Mouse (Mus musculus): ENCODE results near the gene Sirt2. TPM values are rescaled to one million over a fixed set of nuclear protein-coding genes. Genes with fewer than 3 reads are reported as not detected.

Sirt2 gene
- total and polyA plus RNA-seq, 3 experiments = 35.7 to 72.4 TPM; not detected in 1

- Histone ChIP-seq H3K36me3 (ENCODE audit: control insufficient read depth in 1 of 2, insufficient read depth in 2 of 2, low read length in 2 of 2) (peaks cover 1 to 11% of the 10 kb centered on the region in 2 experiments; a peak in 3 of 4 replicates), H3K27me3 (ENCODE audit: control insufficient read depth in 1 of 2, insufficient read depth in 2 of 2, low read length in 2 of 2) (no peaks in the 10 kb centered on the region), H3K9ac (ENCODE audit: control insufficient read depth, low read depth, low read length, poor library complexity, severe bottlenecking) (no peak overlapping the region), H3K79me2 (ENCODE audit: control insufficient read depth, insufficient read depth, low read length, poor library complexity) (peaks cover 4% of the 10 kb centered on the region), H3K9me3 (replicated peaks; ENCODE audit: insufficient read depth, low read length) (no peaks in the 10 kb centered on the region), H3K4me3 (ENCODE audit: control insufficient read depth in 1 of 2, insufficient read depth in 1 of 2, low read depth in 2 of 2, low read length in 2 of 2) (no peak overlapping the region), H3K27ac (ENCODE audit: control insufficient read depth, low read depth, low read length) (no peak overlapping the region), H3K4me1 (ENCODE audit: control insufficient read depth in 1 of 2, insufficient read depth in 2 of 2, low read length in 2 of 2) (peaks cover 11 to 15% of the 10 kb centered on the region in 2 experiments)
- TF ChIP-seq GATA1 (IDR thresholded peaks at IDR 0.05; ENCODE audit: low read depth, low read length) = no peak
- TF ChIP-seq UBTF (IDR thresholded peaks at IDR 0.05; ENCODE audit: borderline replicate concordance, insufficient read depth, low read depth, low read length) = no peak
- TF ChIP-seq MXI1 (IDR thresholded peaks at IDR 0.05; ENCODE audit: low read depth, low read length) = no peak
- TF ChIP-seq MAZ (IDR thresholded peaks at IDR 0.05; ENCODE audit: low read depth, low read length) = no peak
- TF ChIP-seq CTCF (IDR thresholded peaks at IDR 0.05 in 2 of 3, conservative IDR thresholded peaks at IDR 0.05 in 1 of 3; ENCODE audit: control insufficient read depth in 1 of 3, insufficient read depth in 1 of 3, low read depth in 2 of 3, low read length in 3 of 3, poor library complexity in 1 of 3, severe bottlenecking in 1 of 3) = no peak
- no peak for TF ChIP-seq NELFE (IDR thresholded peaks at IDR 0.05; ENCODE audit: low read depth, low read length)
- TF ChIP-seq MEF2A (IDR thresholded peaks at IDR 0.05; ENCODE audit: extremely low read depth, insufficient replicate concordance, low read depth, low read length, poor library complexity, severe bottlenecking) = no peak
- no peak for TF ChIP-seq MYC (IDR thresholded peaks at IDR 0.05; ENCODE audit: low read depth, low read length)
- TF ChIP-seq JUND (IDR thresholded peaks at IDR 0.05; ENCODE audit: low read depth, low read length) = no peak
- no peak for DNase-seq (ENCODE audit: low read depth, low spot score)
Measured at GRCm38 (mm10) chr7:28774164-28774563, 7.6 kb downstream of the Sirt2 start.

GRCm38 (mm10) chr7:28775129-28775528 lies 8.6 kb downstream of the Sirt2 start:
- Histone ChIP-seq H3K36me3 (ENCODE audit: control insufficient read depth in 1 of 2, insufficient read depth in 2 of 2, low read length in 2 of 2) (peaks cover 1 to 6% of the 10 kb centered on the region in 2 experiments; a peak in 3 of 4 replicates), H3K4me1 (ENCODE audit: control insufficient read depth in 1 of 2, insufficient read depth in 2 of 2, low read length in 2 of 2) (peaks cover 5 to 10% of the 10 kb centered on the region in 2 experiments), H3K27me3 (ENCODE audit: control insufficient read depth in 1 of 2, insufficient read depth in 2 of 2, low read length in 2 of 2) (no peaks in the 10 kb centered on the region), H3K9ac (ENCODE audit: control insufficient read depth, low read depth, low read length, poor library complexity, severe bottlenecking) (no peak overlapping the region), H3K4me3 (ENCODE audit: control insufficient read depth in 1 of 2, insufficient read depth in 1 of 2, low read depth in 2 of 2, low read length in 2 of 2) (no peak overlapping the region), H3K9me3 (replicated peaks; ENCODE audit: insufficient read depth, low read length) (no peaks in the 10 kb centered on the region), H3K27ac (ENCODE audit: control insufficient read depth, low read depth, low read length) (no peak overlapping the region), H3K79me2 (ENCODE audit: control insufficient read depth, insufficient read depth, low read length, poor library complexity) (peaks cover 4% of the 10 kb centered on the region)
- DNase-seq (ENCODE audit: low read depth, low spot score) = no peak
- TF ChIP-seq EP300 (IDR thresholded peaks at IDR 0.05; ENCODE audit: low read depth in 1 of 2, low read length in 2 of 2) (no peak), MYC (IDR thresholded peaks at IDR 0.05; ENCODE audit: low read depth, low read length) (no peak), ETS1 (IDR thresholded peaks at IDR 0.05; ENCODE audit: low read depth, low read length) (no peak)

GRCm38 (mm10) chr7:28778825-28779224 lies 12.3 kb downstream of the Sirt2 start:
- TF ChIP-seq SMC3 (IDR thresholded peaks at IDR 0.05; ENCODE audit: low read depth, low read length) = no peak
- TF ChIP-seq USF2 (IDR thresholded peaks at IDR 0.05; ENCODE audit: borderline replicate concordance in 1 of 2, insufficient read depth in 1 of 2, low read depth in 1 of 2, low read length in 2 of 2) = no peak
- no peak for TF ChIP-seq ELF1 (IDR thresholded peaks at IDR 0.05; ENCODE audit: low read depth, low read length)
- no peak for TF ChIP-seq SIN3A (IDR thresholded peaks at IDR 0.05; ENCODE audit: low read length)
- no peak for TF ChIP-seq MEF2A (IDR thresholded peaks at IDR 0.05; ENCODE audit: extremely low read depth, insufficient replicate concordance, low read depth, low read length, poor library complexity, severe bottlenecking)
- no peak for TF ChIP-seq USF1 (IDR thresholded peaks at IDR 0.05; ENCODE audit: low read depth, low read length)
- TF ChIP-seq TAL1 (IDR thresholded peaks at IDR 0.05; ENCODE audit: low read length) = no peak
- TF ChIP-seq TCF12 (IDR thresholded peaks at IDR 0.05; ENCODE audit: low read depth, low read length) = no peak
- no peak for TF ChIP-seq JUND (IDR thresholded peaks at IDR 0.05; ENCODE audit: low read depth, low read length)
- no peak for TF ChIP-seq NRF1 (IDR thresholded peaks at IDR 0.05; ENCODE audit: insufficient read depth, low read depth, low read length, poor library complexity, severe bottlenecking)
- no peak for TF ChIP-seq CHD2 (IDR thresholded peaks at IDR 0.05; ENCODE audit: low read length)
- TF ChIP-seq MAZ (IDR thresholded peaks at IDR 0.05; ENCODE audit: low read depth, low read length) = no peak
- TF ChIP-seq ZNF384 (IDR thresholded peaks at IDR 0.05; ENCODE audit: low read depth, low read length) = no peak
- no peak for TF ChIP-seq NELFE (IDR thresholded peaks at IDR 0.05; ENCODE audit: low read depth, low read length)
- TF ChIP-seq MYB (IDR thresholded peaks at IDR 0.05; ENCODE audit: low read depth, low read length) = no peak
- Histone ChIP-seq H3K9ac (ENCODE audit: control insufficient read depth, low read depth, low read length, poor library complexity, severe bottlenecking) (no peak overlapping the region), H3K27me3 (ENCODE audit: control insufficient read depth in 1 of 2, insufficient read depth in 2 of 2, low read length in 2 of 2) (no peaks in the 10 kb centered on the region), H3K9me3 (replicated peaks; ENCODE audit: insufficient read depth, low read length) (no peaks in the 10 kb centered on the region), H3K79me2 (ENCODE audit: control insufficient read depth, insufficient read depth, low read length, poor library complexity) (no peaks in the 10 kb centered on the region), H3K27ac (ENCODE audit: control insufficient read depth, low read depth, low read length) (no peak overlapping the region), H3K4me3 (ENCODE audit: control insufficient read depth in 1 of 2, insufficient read depth in 1 of 2, low read depth in 2 of 2, low read length in 2 of 2) (no peak overlapping the region), H3K4me1 (ENCODE audit: control insufficient read depth in 1 of 2, insufficient read depth in 2 of 2, low read length in 2 of 2) (peaks cover 0 to 4% of the 10 kb centered on the region in 2 experiments; a peak in 2 of 4 replicates), H3K36me3 (ENCODE audit: control insufficient read depth in 1 of 2, insufficient read depth in 2 of 2, low read length in 2 of 2) (peaks cover 0 to 2% of the 10 kb centered on the region in 2 experiments; a peak in 2 of 4 replicates)
- DNase-seq (ENCODE audit: low read depth, low spot score) = no peak

All from MEL (cell line).